Mouse (Mus musculus) erythroblast, embryonic 14.5 days (primary cell): ENCODE measurements around the gene Flt3. TPM values are rescaled to one million over a fixed set of nuclear protein-coding genes. Genes with fewer than 3 reads are reported as not detected.

Experiments
- H3K27me3 ChIP-seq: 2 replicates; pipeline ENCODE4 v1.6.1; 2012; ENCODE audit warnings: inconsistent platforms; ENCODE audit not compliant: control insufficient read depth
- H3K36me3 ChIP-seq: 2 replicates; pipeline ENCODE4 v1.6.1; 2012; ENCODE audit warnings: mild to moderate bottlenecking, inconsistent platforms; ENCODE audit not compliant: control insufficient read depth
- H3K4me1 ChIP-seq: 2 replicates; pipeline ENCODE4 v1.6.1; 2012; ENCODE audit warnings: inconsistent platforms; ENCODE audit not compliant: control insufficient read depth
- H3K4me3 ChIP-seq: replicated peaks from 2 replicates; pipeline ENCODE3; 2012; ENCODE audit warnings: moderate library complexity, mild to moderate bottlenecking, inconsistent platforms
- H3K9me3 ChIP-seq: 2 replicates; pipeline ENCODE4 v1.6.1; 2012; ENCODE audit warnings: low read length, inconsistent platforms, mixed read lengths; ENCODE audit not compliant: control insufficient read depth
- GATA1 ChIP-seq: IDR thresholded peaks from 2 replicates; pipeline ENCODE4 v1.6.1; 2012; ENCODE audit warnings: low read length, inconsistent platforms, mixed read lengths
- TAL1 ChIP-seq: IDR thresholded peaks from 3 replicates; pipeline ENCODE4 v1.6.1; 2012; ENCODE audit warnings: low read length, inconsistent platforms, mixed read lengths
- polyA plus RNA-seq: library from polyadenylated mRNA; stranded (reverse); fragments of >175 nt; gene quantifications from 2 replicates; pipeline ENCODE4 v1.2.3, GENCODE M21; 2012

Flt3 gene
- 0.01 and 0.02 TPM in 2 replicates for polyA plus RNA-seq

- peaks cover 7% of the 10 kb centered on the region for H3K9me3 ChIP-seq
- no peaks in the 10 kb centered on the region; the same call in 1 of the 2 replicates for H3K4me1 ChIP-seq
- no peaks in the 10 kb centered on the region for H3K36me3 ChIP-seq
- no peak within 1 kb of the TSS for H3K4me3 ChIP-seq
- H3K27me3 ChIP-seq, result peaks cover 47% of the 10 kb centered on the region
- TF ChIP-seq TAL1, result no peak
- TF ChIP-seq GATA1, result no peak
These were observed at the start of gene Flt3 for GRCm38 (mm10) chr5:147399843-147400504. TSS of gene Flt3 (minus strand) at chr5:147400489.

- Histone ChIP-seq H3K9me3 (no peaks in the 10 kb centered on the region), H3K4me3 (no peak overlapping the region), H3K27me3 (no peaks in the 10 kb centered on the region), H3K4me1 (peaks cover 30% of the 10 kb centered on the region), H3K36me3 (peaks cover 64% of the 10 kb centered on the region)
- no peak for TF ChIP-seq TAL1
These were observed 48.6 kb upstream of the Flt3 start for GRCm38 (mm10) chr5:147448933-147449332.

GRCm38 (mm10) chr5:147448526-147448925 is 48.2 kb upstream of the Flt3 start:
- Histone ChIP-seq H3K4me3 (no peak overlapping the region), H3K9me3 (no peaks in the 10 kb centered on the region), H3K4me1 (peaks cover 34% of the 10 kb centered on the region), H3K36me3 (peaks cover 60% of the 10 kb centered on the region), H3K27me3 (no peaks in the 10 kb centered on the region)
- no peak for TF ChIP-seq TAL1

- Histone ChIP-seq H3K36me3 (peaks cover 53% of the 10 kb centered on the region), H3K9me3 (no peaks in the 10 kb centered on the region), H3K4me3 (no peak overlapping the region), H3K4me1 (peaks cover 65% of the 10 kb centered on the region), H3K27me3 (no peaks in the 10 kb centered on the region)
- TF ChIP-seq TAL1 (no peak), GATA1 (no peak)
These were observed 45.0 kb upstream of the Flt3 start for GRCm38 (mm10) chr5:147445252-147445651.

GRCm38 (mm10) chr5:147444757-147445156 is 44.5 kb upstream of the Flt3 start:
- no peak for TF ChIP-seq TAL1
- no peak for TF ChIP-seq GATA1
- Histone ChIP-seq H3K27me3 (no peaks in the 10 kb centered on the region), H3K36me3 (peaks cover 50% of the 10 kb centered on the region), H3K4me3 (no peak overlapping the region), H3K9me3 (no peaks in the 10 kb centered on the region), H3K4me1 (peaks cover 69% of the 10 kb centered on the region)

GRCm38 (mm10) chr5:147444298-147444697 is 44.0 kb upstream of the Flt3 start:
- H3K4me1 ChIP-seq, result peaks cover 68% of the 10 kb centered on the region

GRCm38 (mm10) chr5:147442741-147443140 is 42.5 kb upstream of the Flt3 start:
- TF ChIP-seq TAL1 (no peak), GATA1 (no peak)
- Histone ChIP-seq H3K27me3 (no peaks in the 10 kb centered on the region), H3K4me1 (peaks cover 77% of the 10 kb centered on the region), H3K4me3 (no peak overlapping the region), H3K36me3 (peaks cover 51% of the 10 kb centered on the region), H3K9me3 (no peaks in the 10 kb centered on the region)

More at GRCm38 (mm10) chr5:147444298-147444697, 44.0 kb upstream of the Flt3 start:
- no peaks in the 10 kb centered on the region for H3K27me3 ChIP-seq
- no peaks in the 10 kb centered on the region for H3K9me3 ChIP-seq
- H3K4me3 ChIP-seq, result peak overlapping the region; percentile 20
- TF ChIP-seq GATA1 (no peak), TAL1 (no peak)
- peaks cover 49% of the 10 kb centered on the region for H3K36me3 ChIP-seq

GRCm38 (mm10) chr5:147441979-147442378 is 41.7 kb upstream of the Flt3 start:
- H3K27me3 ChIP-seq, result no peaks in the 10 kb centered on the region
- H3K36me3 ChIP-seq, result peaks cover 52% of the 10 kb centered on the region
- H3K4me1 ChIP-seq, result peaks cover 81% of the 10 kb centered on the region
- TF ChIP-seq TAL1 (no peak), GATA1 (no peak)
- H3K9me3 ChIP-seq, result no peaks in the 10 kb centered on the region
- no peak overlapping the region for H3K4me3 ChIP-seq

GRCm38 (mm10) chr5:147440996-147441507 is 40.8 kb upstream of the Flt3 start:
- H3K4me1 ChIP-seq, result peaks cover 84% of the 10 kb centered on the region
- TF ChIP-seq TAL1 (no peak), GATA1 (no peak)
- H3K4me3 ChIP-seq, result peak overlapping the region; percentile 10
- H3K27me3 ChIP-seq, result no peaks in the 10 kb centered on the region
- H3K9me3 ChIP-seq, result no peaks in the 10 kb centered on the region
- H3K36me3 ChIP-seq, result peaks cover 56% of the 10 kb centered on the region

GRCm38 (mm10) chr5:147436491-147436890 is 36.2 kb upstream of the Flt3 start:
- no peaks in the 10 kb centered on the region for H3K9me3 ChIP-seq
- H3K27me3 ChIP-seq, result no peaks in the 10 kb centered on the region
- TF ChIP-seq TAL1, result no peak
- peaks cover 72% of the 10 kb centered on the region for H3K36me3 ChIP-seq
- peaks cover 82% of the 10 kb centered on the region for H3K4me1 ChIP-seq
- no peak overlapping the region for H3K4me3 ChIP-seq
